Mouse (Mus musculus): ENCODE measurements around the gene 4921539E11Rik.

GRCm38 (mm10) chr4:103329348-103329747 is 38.7 kb upstream of the 4921539E11Rik start:
- TF ChIP-seq TAL1 (IDR thresholded peaks at IDR 0.05; ENCODE audit: low read length) (no peak), GATA1 (IDR thresholded peaks at IDR 0.05; ENCODE audit: low read length) (no peak)
